Mouse (Mus musculus) Patski (cell line): ENCODE measurements around the gene Gm49661. TPM values are rescaled to one million over a fixed set of nuclear protein-coding genes. Genes with fewer than 3 reads are reported as not detected.

Source experiments
- ATAC-seq: fragments of 100-300 bp; one replicate; pipeline ENCODE4 v1.8.0; 2021
- CTCF ChIA-PET: fragments of 350-600 bp; sonication (Branson Sonifier 250); formaldehyde crosslinking; loops from one replicate; lab custom pipeline; 2022; ENCODE audit warnings: inconsistent platforms; lab: Charles Lee
- POLR2A ChIA-PET: fragments of 350-600 bp; sonication (Branson Sonifier 250); formaldehyde crosslinking; loops from one replicate; lab custom pipeline; 2022; ENCODE audit warnings: antibody characterized with exemption, inconsistent platforms; lab: Charles Lee
- DNase-seq: peaks from one replicate; pipeline ENCODE4 v3.0.0-alpha.2; 2011; ENCODE audit warnings: low read depth, low spot score
- H3K27me3 ChIP-seq: fragments of 371-371 bp; one replicate; pipeline ENCODE4 v1.5.1; 2021
- CTCF ChIP-seq: fragments of 100-300 bp; IDR thresholded peaks from one replicate; pipeline ENCODE4 v1.5.1; 2021
- in situ Hi-C: fragments of 300-500 bp; cut with MboI; formaldehyde crosslinking; loops from 3 replicates; pipeline ENCODE4 v1.11.1; 2018; ENCODE audit warnings: low pct_unique_long_range_greater_than_20kb, mixed read lengths
- polyA plus RNA-seq: library from polyadenylated mRNA; unstranded; gene quantifications from one replicate; pipeline ENCODE4 v1.2.3, GENCODE M21; 2021

Gm49661 gene
- polyA plus RNA-seq, 1 experiment from 2014 or later: 6.4 TPM

GRCm38 (mm10) chr8:84985684-84986378 is 16.6 kb upstream of the Gm49661 start:
- no peaks in the 10 kb centered on the region for H3K27me3 ChIP-seq
- ChIA-PET POLR2A (interaction anchor here (1.0 to 10.0 kb wide), 2 partner anchors 9 to 18 kb away, joined by 3 to 225 read pairs; partner anchors contain the start of gene Junb), CTCF (interaction anchor here (2.8 to 8.7 kb wide), 2 partner anchors 10 to 11 kb away, joined by 24 to 351 read pairs; partner anchors contain the start of genes Gm49661, Junb, Prdx2 and Rnaseh2a)
- no peak for DNase-seq
- peak; percentile 11 for ATAC-seq
- TF ChIP-seq CTCF: no peak
- in situ Hi-C loops: loop anchor here (10.0 kb wide), 2 partner anchors 321 to 781 kb away; partner anchors contain the start of gene Ier2

- in situ Hi-C loops: loop anchor here (10.0 kb wide), 2 partner anchors 320 to 780 kb away; partner anchors contain the start of gene Ier2
- H3K27me3 ChIP-seq: no peaks in the 10 kb centered on the region
- no peak for TF ChIP-seq CTCF
- ATAC-seq (no peak), DNase-seq (no peak)
- POLR2A ChIA-PET: interaction anchor here (1.0 to 10.0 kb wide), 2 partner anchors 8 to 18 kb away, joined by 3 to 225 read pairs; partner anchors contain the start of gene Junb
- CTCF ChIA-PET: interaction anchor here (2.8 kb wide), 1 partner anchor 9 kb away, joined by 24 read pairs; no protein-coding TSS in a partner anchor
Observed at GRCm38 (mm10) chr8:84985049-84985683, 15.9 kb upstream of the Gm49661 start.

DNA sequence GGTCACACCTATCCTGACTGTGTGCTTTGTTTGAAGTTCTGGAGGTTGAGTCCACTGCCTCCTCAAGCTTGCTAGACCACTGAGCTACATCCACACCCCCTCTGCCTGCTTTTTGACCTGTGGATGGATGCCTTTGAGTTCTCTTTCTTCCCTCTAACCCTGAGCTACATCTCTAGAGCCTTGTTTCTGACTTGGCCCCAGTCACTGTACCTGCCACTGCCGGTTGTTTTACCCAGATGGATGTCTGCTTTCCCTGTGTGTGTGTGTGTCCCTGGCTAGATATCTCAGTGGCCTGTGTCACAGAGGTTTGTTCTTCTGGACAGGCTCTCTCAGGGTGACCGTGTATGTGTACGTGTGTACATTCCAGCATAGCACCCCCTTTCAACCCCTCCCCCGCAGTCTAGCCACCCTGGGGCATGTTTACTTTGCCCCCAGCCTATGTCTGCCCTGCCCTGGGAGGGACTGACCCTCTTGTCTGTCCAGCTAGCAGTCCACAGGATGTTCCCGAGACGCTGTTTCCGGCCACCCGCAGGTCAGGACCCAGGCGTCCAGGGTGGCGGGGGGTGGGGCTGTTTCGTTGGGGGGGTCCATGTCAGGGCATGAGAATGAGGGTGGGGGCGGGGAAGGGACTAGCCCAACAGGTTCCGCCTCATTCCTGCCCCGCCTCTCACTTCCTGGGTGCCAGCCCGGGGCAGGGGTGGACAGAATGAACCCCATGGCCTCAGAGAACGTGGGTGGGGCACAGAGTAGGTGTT is 15.2 kb upstream of the Gm49661 start:
- ChIA-PET POLR2A (interaction anchor here (1.0 to 10.0 kb wide), 2 partner anchors 8 to 17 kb away, joined by 3 to 225 read pairs; partner anchors contain the start of gene Junb), CTCF (interaction anchor here (2.8 kb wide), 1 partner anchor 9 kb away, joined by 24 read pairs; no protein-coding TSS in a partner anchor)
- in situ Hi-C loops: loop anchor here (10.0 kb wide), 2 partner anchors 320 to 780 kb away; partner anchors contain the start of gene Ier2
- ATAC-seq (no peak), DNase-seq (no peak)
- no peaks in the 10 kb centered on the region for H3K27me3 ChIP-seq
- no peak for TF ChIP-seq CTCF

- ATAC-seq: no peak
- no peaks in the 10 kb centered on the region for H3K27me3 ChIP-seq
- ChIA-PET POLR2A (no interaction called here), CTCF (no interaction called here)
- DNase-seq: no peak
- TF ChIP-seq CTCF: no peak
- in situ Hi-C loops: loop anchor here (10.0 kb wide), 2 partner anchors 318 to 778 kb away; partner anchors contain the start of gene Ier2
Observed at GRCm38 (mm10) chr8:84982499-84983011, 13.3 kb upstream of the Gm49661 start.

GRCm38 (mm10) chr8:84981644-84982498 is 12.6 kb upstream of the Gm49661 start:
- in situ Hi-C loops: loop anchor here (10.0 kb wide), 2 partner anchors 317 to 777 kb away; partner anchors contain the start of gene Ier2
- H3K27me3 ChIP-seq: no peaks in the 10 kb centered on the region
- DNase-seq (no peak), ATAC-seq (no peak)
- ChIA-PET POLR2A (interaction anchor here (2.0 to 9.8 kb wide), 3 partner anchors 6 to 89 kb away, joined by 5 to 225 read pairs (median 15); partner anchors contain the start of genes Dhps, Gm49661, Hook2 and Prdx2), CTCF (interaction anchor here (13.4 kb wide), 1 partner anchor 9 kb away, joined by 351 read pairs; the partner anchor contains the start of gene Hook2)
- TF ChIP-seq CTCF: no peak

- CTCF ChIA-PET: interaction anchor here (13.4 kb wide), 1 partner anchor 10 kb away, joined by 351 read pairs; the partner anchor contains the start of gene Hook2
- ATAC-seq (peak; percentile 6), DNase-seq (peak; percentile 100)
- POLR2A ChIA-PET: interaction anchor here (1.3 to 9.8 kb wide), 5 partner anchors 7 to 90 kb away, joined by 3 to 225 read pairs (median 5); partner anchors contain the start of genes Dhps, Gm49661, Hook2 and Prdx2
- no peaks in the 10 kb centered on the region for H3K27me3 ChIP-seq
- TF ChIP-seq CTCF: no peak
- in situ Hi-C loops: loop anchor here (10.0 kb wide), 2 partner anchors 316 to 776 kb away; partner anchors contain the start of gene Ier2
Observed at GRCm38 (mm10) chr8:84980622-84981358, 11.6 kb upstream of the Gm49661 start.

DNA sequence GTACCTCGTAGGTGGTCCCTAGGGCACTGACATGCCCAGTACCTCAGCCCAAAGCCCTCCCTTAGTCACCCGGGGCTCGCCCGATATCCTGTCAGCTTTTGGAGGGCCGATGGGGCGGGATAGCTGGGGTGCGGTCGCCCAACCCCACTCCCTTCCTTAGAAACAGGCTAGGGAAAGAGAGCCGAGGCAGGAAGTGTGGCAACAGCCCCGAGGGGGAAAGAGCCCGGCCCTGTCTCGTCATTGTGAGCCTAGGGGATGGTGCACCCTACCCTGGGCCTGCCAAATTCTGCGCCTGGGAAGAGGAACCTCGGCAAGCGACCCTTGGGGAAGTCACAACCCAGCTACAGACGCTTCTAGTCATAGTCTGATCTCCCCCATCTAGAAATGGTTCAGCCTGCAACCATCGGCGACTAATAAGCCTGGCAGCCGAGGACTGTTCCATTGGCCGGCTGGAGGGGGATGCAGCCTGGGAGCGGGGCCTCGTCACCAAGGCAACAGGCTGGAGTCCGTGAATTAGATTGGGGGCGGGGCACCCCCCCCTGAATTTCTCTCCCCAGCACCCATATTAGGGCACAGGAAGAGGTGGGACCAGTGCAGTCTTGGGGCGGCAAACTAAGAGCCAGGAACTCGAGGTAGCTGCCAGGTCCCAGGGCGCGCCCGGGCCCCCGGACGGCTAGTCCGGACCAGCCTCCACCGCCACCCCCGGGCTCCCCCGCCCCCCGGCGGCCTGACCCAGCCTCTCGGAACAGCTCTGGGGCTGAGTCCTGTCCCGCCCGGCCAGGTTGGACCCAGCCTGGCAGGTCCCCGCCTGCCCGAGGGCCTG is 10.6 kb upstream of the Gm49661 start:
- ChIA-PET CTCF (interaction anchor here (13.4 kb wide), 1 partner anchor 11 kb away, joined by 351 read pairs; the partner anchor contains the start of gene Hook2), POLR2A (interaction anchor here (1.3 to 9.8 kb wide), 5 partner anchors 8 to 91 kb away, joined by 3 to 225 read pairs (median 5); partner anchors contain the start of genes Dhps, Gm49661, Hook2 and Prdx2)
- ATAC-seq (peak; percentile 22), DNase-seq (no peak)
- H3K27me3 ChIP-seq: no peaks in the 10 kb centered on the region
- in situ Hi-C loops: loop anchor here (10.0 kb wide), 2 partner anchors 315 to 775 kb away; partner anchors contain the start of gene Ier2
- TF ChIP-seq CTCF: no peak
